Mouse (Mus musculus): ENCODE measurements around the gene Gm20219.

- TF ChIP-seq CTCF (IDR thresholded peaks at IDR 0.05; ENCODE audit: borderline replicate concordance, control insufficient read depth, extremely low read depth, insufficient read depth, low read length, poor library complexity) (no peak), POLR2A (IDR thresholded peaks at IDR 0.05; ENCODE audit: control insufficient read depth, extremely low read depth, insufficient read depth, low read length, poor library complexity) (no peak)
These were observed 45.1 kb downstream of the Gm20219 start for GRCm38 (mm10) chr17:56509021-56509640.

Data from thymus, adult 2 months (tissue).